In the genomic region with DNA sequence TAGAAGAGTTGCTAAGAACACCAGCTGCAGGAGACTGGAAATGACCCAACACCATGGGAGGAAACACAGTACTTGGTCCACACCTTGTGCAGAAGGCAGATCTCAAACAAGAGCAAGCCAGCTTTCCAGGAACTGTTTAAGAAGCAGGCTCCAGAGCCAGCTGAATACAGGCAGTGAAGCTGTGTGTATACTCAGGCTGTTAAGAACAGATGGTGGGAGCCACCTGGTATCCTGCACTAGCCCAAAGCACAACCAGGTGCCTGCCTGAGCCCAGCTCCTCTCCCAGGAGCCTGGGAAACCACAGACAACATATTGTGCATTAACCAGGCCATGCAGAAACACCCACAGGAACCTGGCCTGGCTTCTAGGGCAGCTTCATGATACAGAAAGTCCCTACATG, we compare ENCODE assay signal across 13 mouse cellular contexts. TPM values are rescaled to one million over a fixed set of nuclear protein-coding genes. Genes with fewer than 3 reads are reported as not detected.
A peak's percentile ranks its signal among the peaks of the same experiment; 100 is the strongest.
DNase-seq lines count a peak whose midpoint lies in the region; ATAC-seq lines count a peak whose summit lies in the region.
"Had no signal": no experiment of that assay in that cellular context is flagged by ENCODE, and none has a peak within 500 bp of the region (broad histone marks: within the 10 kb centered on the region; RNA-seq: fewer than 3 reads in every experiment).

No protein-coding gene starts in this region.

- no peak overlapping the region for H3K9ac ChIP-seq in hindbrain, embryonic 16.5 days (ENCODE audit: low read depth, low read length)
- no peak overlapping the region for H3K9ac ChIP-seq in hindbrain, embryonic 13.5 days
- no peak overlapping the region for H3K9ac ChIP-seq in neural tube, embryonic 14.5 days (replicated peaks; ENCODE audit: low read depth, low read length)
- H3K9ac ChIP-seq: limb, embryonic 15.5 days had no signal

- peak overlapping the region; percentile 52; the same call in 1 of the 2 replicates for H3K27ac ChIP-seq in hindbrain, embryonic 16.5 days (ENCODE audit: low read depth, low read length)
- H3K27ac ChIP-seq in hindbrain, embryonic 13.5 days: no peak overlapping the region
- no peak overlapping the region for H3K27ac ChIP-seq in neural tube, embryonic 14.5 days (ENCODE audit: low read depth, low read length)
- H3K27ac ChIP-seq: limb, embryonic 15.5 days had no signal

- no peaks in the 10 kb centered on the region for H3K36me3 ChIP-seq in hindbrain, embryonic 16.5 days (ENCODE audit: control insufficient read depth, insufficient read depth, low read length)
- H3K36me3 ChIP-seq in hindbrain, embryonic 13.5 days: peaks cover 4% of the 10 kb centered on the region; the same call in 1 of the 2 replicates
- H3K36me3 ChIP-seq in neural tube, embryonic 14.5 days (ENCODE audit: control insufficient read depth, insufficient read depth, low read length): no peaks in the 10 kb centered on the region

- peaks cover 8% of the 10 kb centered on the region for H3K4me1 ChIP-seq in hindbrain, embryonic 16.5 days (ENCODE audit: control insufficient read depth, insufficient read depth, low read depth, low read length)
- peaks cover 24% of the 10 kb centered on the region for H3K4me1 ChIP-seq in hindbrain, embryonic 13.5 days (replicated peaks)
- H3K4me1 ChIP-seq in neural tube, embryonic 14.5 days (ENCODE audit: control insufficient read depth, insufficient read depth, low read length): peaks cover 6% of the 10 kb centered on the region; the same call in 1 of the 2 replicates

- no peaks in the 10 kb centered on the region for H3K27me3 ChIP-seq in hindbrain, embryonic 16.5 days (replicated peaks; ENCODE audit: control insufficient read depth, insufficient read depth, low read length)
- no peaks in the 10 kb centered on the region for H3K27me3 ChIP-seq in hindbrain, embryonic 13.5 days
- no peaks in the 10 kb centered on the region for H3K27me3 ChIP-seq in neural tube, embryonic 14.5 days (ENCODE audit: control insufficient read depth, insufficient read depth, low read length)
- H3K27me3 ChIP-seq: CH12.LX; limb, embryonic 15.5 days had no signal

- no peaks in the 10 kb centered on the region for H3K9me3 ChIP-seq in hindbrain, embryonic 16.5 days (ENCODE audit: control insufficient read depth, low read length)
- H3K9me3 ChIP-seq in hindbrain, embryonic 13.5 days: no peaks in the 10 kb centered on the region
- H3K9me3 ChIP-seq in neural tube, embryonic 14.5 days (ENCODE audit: control insufficient read depth, low read length): no peaks in the 10 kb centered on the region
- H3K9me3 ChIP-seq: limb, embryonic 15.5 days had no signal

- H3K4me2 ChIP-seq in hindbrain, embryonic 16.5 days (ENCODE audit: low read length): no peak overlapping the region
- H3K4me2 ChIP-seq in hindbrain, embryonic 13.5 days: no peak overlapping the region
- no peak overlapping the region for H3K4me2 ChIP-seq in neural tube, embryonic 14.5 days (ENCODE audit: low read depth, low read length)
- H3K4me2 ChIP-seq: limb, embryonic 15.5 days had no signal

- DNase-seq in neural tube, embryonic 10.5 days (ENCODE audit: extremely low spot score, low spot score): no peak
- peak; percentile 93 for DNase-seq in cerebellum, adult 9-11 months
- peak; percentile 48 to 49 for DNase-seq in right cerebral cortex, postnatal 36 days (ENCODE audit: low spot score in 2 of 2)
- no peak for DNase-seq in adipocyte (ENCODE audit: low spot score)
- DNase-seq in embryo, embryonic 10.5 days (ENCODE audit: low spot score): no peak
- DNase-seq: adrenal gland, postnatal 36 days; kidney, postnatal 36 days; thymus, postnatal 36 days had no signal

- H3K4me3 ChIP-seq in hindbrain, embryonic 16.5 days (ENCODE audit: low read length): no peak overlapping the region
- no peak overlapping the region for H3K4me3 ChIP-seq in hindbrain, embryonic 13.5 days
- H3K4me3 ChIP-seq in neural tube, embryonic 14.5 days (ENCODE audit: low read depth, low read length): no peak overlapping the region
- H3K4me3 ChIP-seq: limb, embryonic 15.5 days had no signal

- peak; percentile 50 for ATAC-seq in hindbrain, embryonic 16.5 days
- ATAC-seq in hindbrain, embryonic 13.5 days (ENCODE audit: low FRiP score): no peak
- peak; percentile 24; the same call in 1 of the 2 replicates for ATAC-seq in neural tube, embryonic 14.5 days (ENCODE audit: low read depth)

RNA-seq across cellular contexts. Expression of a gene that starts 11.7 kb away (rescaled TPM):
- polyA plus RNA-seq in hindbrain, embryonic 16.5 days (2015; fragmentation: Nextera tagmentation; extraction: Ambion mirVana): 5.7 and 8.2 TPM in 2 replicates
- 9.1 and 9.2 TPM in 2 replicates for polyA plus RNA-seq in hindbrain, embryonic 13.5 days (2015; fragmentation: Nextera tagmentation; extraction: Ambion mirVana)
- 9.3 and 10.6 TPM in 2 replicates for polyA plus RNA-seq in neural tube, embryonic 14.5 days (2014; fragmentation: Nextera tagmentation; extraction: Ambion mirVana)

RNA-seq across cellular contexts. Expression of a gene that starts 29.1 kb away (rescaled TPM):
- polyA plus RNA-seq in hindbrain, embryonic 16.5 days (2015; fragmentation: Nextera tagmentation; extraction: Ambion mirVana): 40.0 and 62.2 TPM in 2 replicates
- polyA plus RNA-seq in hindbrain, embryonic 13.5 days (2015; fragmentation: Nextera tagmentation; extraction: Ambion mirVana): 51.9 and 54.2 TPM in 2 replicates
- 42.3 and 49.8 TPM in 2 replicates for polyA plus RNA-seq in neural tube, embryonic 14.5 days (2014; fragmentation: Nextera tagmentation; extraction: Ambion mirVana)

RNA-seq across cellular contexts. Expression of a gene that starts 43.9 kb away (rescaled TPM):
- 15.5 and 17.3 TPM in 2 replicates for polyA plus RNA-seq in hindbrain, embryonic 16.5 days (2015; fragmentation: Nextera tagmentation; extraction: Ambion mirVana)
- polyA plus RNA-seq in hindbrain, embryonic 13.5 days (2015; fragmentation: Nextera tagmentation; extraction: Ambion mirVana): 15.7 and 16.6 TPM in 2 replicates
- 11.4 and 14.6 TPM in 2 replicates for polyA plus RNA-seq in neural tube, embryonic 14.5 days (2014; fragmentation: Nextera tagmentation; extraction: Ambion mirVana)

Comparison
In these comparisons a context has a peak if more than half of its experiments do, and no peak if none do; other contexts are left out.
1. DNase-seq: peak in cerebellum, adult 9-11 months (single experiment) and right cerebral cortex, postnatal 36 days (2 of 2); none in neural tube, embryonic 10.5 days (single experiment), adipocyte (single experiment) and embryo, embryonic 10.5 days (single experiment).